Mouse (Mus musculus) adrenal gland, postnatal 4 days (tissue): ENCODE results near the gene Moxd1. TPM values are rescaled to one million over a fixed set of nuclear protein-coding genes. Genes with fewer than 3 reads are reported as not detected.
A peak's percentile ranks its signal among the peaks of the same experiment; 100 is the strongest.
"Not testable (repeated sequence)": the region's sequence is repeated elsewhere in the genome, so short reads cannot be mapped to it uniquely, and the experiment has no call there.

Source experiments
- DNase-seq, 2 experiments: peaks; one replicate each; pipeline ENCODE4 v3.0.0; 2021 to 2022; ENCODE audit warnings: low spot score in 2 of 2, mixed read lengths in 2 of 2
- total RNA-seq, 2 experiments: library from RNA; stranded (reverse); gene quantifications; 2 replicates each; pipeline ENCODE4 v1.2.3; 2021

The Moxd1 gene
- total RNA-seq, 2 experiments from 2014 or later = 2.5 TPM

- DNase-seq = no peak
Measured at GRCm38 (mm10) chr10:24267520-24267919, 44.2 kb downstream of the Moxd1 start.

GRCm38 (mm10) chr10:24271077-24271637, 47.8 kb downstream of the Moxd1 start:
- DNase-seq = no peak

- DNase-seq = no peak
Measured at GRCm38 (mm10) chr10:24276211-24276610, 52.9 kb downstream of the Moxd1 start.

- DNase-seq = no peak
Measured at GRCm38 (mm10) chr10:24282650-24283049, 59.3 kb downstream of the Moxd1 start.

- no peak for DNase-seq
Measured at GRCm38 (mm10) chr10:24291611-24292010, 68.3 kb downstream of the Moxd1 start.

GRCm38 (mm10) chr10:24292671-24293070, 69.4 kb downstream of the Moxd1 start:
- DNase-seq = no peak

- DNase-seq = no peak
Measured at GRCm38 (mm10) chr10:24296608-24297007, 73.3 kb downstream of the Moxd1 start.

- DNase-seq = no peak
Measured at GRCm38 (mm10) chr10:24297792-24298191, 74.5 kb downstream of the Moxd1 start.

- peak; percentile 11 to 25 for DNase-seq
Measured at GRCm38 (mm10) chr10:24298260-24299244, 75.2 kb downstream of the Moxd1 start.

- DNase-seq = peak in 1 of 2 experiments; percentile 39
Measured at GRCm38 (mm10) chr10:24312191-24312611, 88.9 kb downstream of the Moxd1 start.

GRCm38 (mm10) chr10:24317126-24317836, 94.0 kb downstream of the Moxd1 start:
- DNase-seq = peak in 1 of 2 experiments; percentile 24

GRCm38 (mm10) chr10:24320326-24320725, 97.0 kb downstream of the Moxd1 start:
- no peak for DNase-seq

- DNase-seq = no peak
Measured at GRCm38 (mm10) chr10:24323066-24323465, 99.7 kb downstream of the Moxd1 start.

- DNase-seq = not testable (repeated sequence)
Measured at GRCm38 (mm10) chr10:24327265-24327664, 103.9 kb downstream of the Moxd1 start.

- DNase-seq = no peak
Measured at GRCm38 (mm10) chr10:24332799-24333198, 109.5 kb downstream of the Moxd1 start.

- DNase-seq = no peak
Measured at GRCm38 (mm10) chr10:24339593-24340143, 116.4 kb downstream of the Moxd1 start.

- DNase-seq = no peak
Measured at GRCm38 (mm10) chr10:24340551-24341213, 117.4 kb downstream of the Moxd1 start.

GRCm38 (mm10) chr10:24341214-24341589, 117.9 kb downstream of the Moxd1 start:
- no peak for DNase-seq

GRCm38 (mm10) chr10:24343068-24343467, 119.8 kb downstream of the Moxd1 start:
- no peak for DNase-seq
